Mouse (Mus musculus): ENCODE results near the gene Mgea5.

DNA sequence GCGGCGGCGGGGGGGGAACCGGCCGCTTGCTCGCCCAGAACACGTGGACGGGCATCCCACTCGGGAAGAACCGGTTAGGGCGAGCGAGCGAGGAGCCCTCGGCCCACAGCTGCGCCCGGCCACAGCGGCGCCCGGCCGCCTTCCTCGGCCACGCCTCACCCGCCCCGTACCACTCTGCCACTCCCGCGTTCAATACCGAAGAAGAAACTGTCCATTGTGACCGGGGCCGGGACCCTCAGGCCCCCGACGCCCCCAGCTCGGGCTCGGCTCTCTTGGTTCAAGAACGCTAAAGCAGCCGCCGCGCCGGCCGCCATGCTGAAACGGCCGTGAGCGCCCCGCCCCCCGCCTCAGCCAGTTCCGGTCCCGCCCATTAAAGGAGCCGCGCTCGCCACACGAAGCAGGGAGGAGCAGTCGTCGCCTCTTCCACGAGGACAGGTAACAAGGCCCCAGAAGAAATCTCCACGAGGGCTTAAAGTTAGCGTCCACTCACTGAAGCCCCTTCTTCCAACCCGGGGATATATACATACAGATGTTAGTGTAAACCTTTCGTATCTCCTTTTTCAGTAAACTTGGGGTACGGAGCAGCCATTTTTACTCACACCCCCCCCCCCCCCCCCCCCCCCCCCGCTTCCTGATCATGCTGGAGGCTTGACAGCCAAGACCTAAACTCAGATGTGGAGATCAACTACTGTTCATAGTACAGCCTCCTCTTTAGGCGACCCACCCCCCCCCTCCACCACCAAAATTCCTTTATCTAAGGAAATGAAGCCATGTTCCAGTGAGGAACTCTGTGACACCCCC, 34.2 kb downstream of the Mgea5 start, which contains the start of gene Npm3:
- TF ChIP-seq POLR2A (IDR thresholded peaks at IDR 0.05; ENCODE audit: insufficient read depth, low read length) (peak; percentile 40), CTCF (IDR thresholded peaks at IDR 0.05; ENCODE audit: low read depth, low read length) (no peak)
